Mouse (Mus musculus) heart, postnatal 0 days (tissue): ENCODE results near the gene Gata2.

ENCODE experiments used
- CTCF ChIP-seq: IDR thresholded peaks from 2 replicates; pipeline ENCODE4 v1.5.1; 2016; ENCODE audit warnings: antibody characterized with exemption, control low read depth, low read depth
- EP300 ChIP-seq: IDR thresholded peaks from 2 replicates; pipeline ENCODE4 v1.6.1; 2016; ENCODE audit warnings: antibody characterized with exemption, low read depth

DNA sequence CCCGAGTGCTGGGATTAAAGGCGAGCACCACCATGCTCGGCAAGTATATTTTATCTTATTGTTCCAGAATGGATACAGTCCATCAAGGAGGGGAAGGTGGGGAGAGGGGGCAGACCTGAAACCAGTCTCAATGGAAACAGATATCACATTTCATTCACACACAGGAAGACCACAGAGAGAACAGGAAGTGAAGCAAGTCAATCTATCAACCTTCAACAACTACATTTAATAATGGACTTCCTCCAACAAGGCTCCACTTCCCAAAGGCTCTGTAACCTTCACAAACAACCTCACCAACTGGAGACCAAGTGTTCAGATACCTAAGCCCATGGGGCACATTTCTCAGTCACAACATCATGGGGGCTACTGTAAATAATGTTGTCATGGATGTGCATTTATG lies 19.5 kb upstream of the Gata2 start:
- TF ChIP-seq CTCF = no peak
- no peak for TF ChIP-seq EP300
